In the genomic region with DNA sequence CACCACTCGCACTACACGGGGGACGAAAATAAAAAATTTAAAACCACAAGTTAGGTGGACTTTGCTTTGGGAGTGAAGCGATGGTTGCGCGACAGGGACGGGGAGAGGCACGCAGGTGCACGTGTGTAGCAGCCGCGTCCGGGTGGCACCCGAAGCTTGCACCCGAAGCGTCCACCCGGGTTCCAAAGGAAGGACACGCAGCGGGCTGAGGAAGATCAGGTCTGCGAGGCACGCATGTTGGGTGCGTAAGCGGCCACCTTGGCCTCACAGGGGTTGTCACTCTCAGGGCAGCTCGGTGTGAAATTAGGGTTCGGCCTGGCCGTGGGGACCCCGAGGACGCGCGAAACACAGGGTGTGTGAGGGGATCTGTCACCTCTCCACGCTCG, we compare ENCODE assay signal across 7 mouse cellular contexts. TPM values are rescaled to one million over a fixed set of nuclear protein-coding genes. Genes with fewer than 3 reads are reported as not detected.
DNase-seq lines count a peak whose midpoint lies in the region; ATAC-seq and TF ChIP-seq lines count a peak whose summit lies in the region.

No protein-coding gene starts in this region.

- H3K27me3 ChIP-seq in erythroblast, embryonic 14.5 days (ENCODE audit: control insufficient read depth): no peaks in the 10 kb centered on the region
- H3K27me3 ChIP-seq in limb, embryonic 10.5 days (ENCODE audit: low read depth, poor library complexity, severe bottlenecking): peaks cover 11% of the 10 kb centered on the region
- H3K27me3 ChIP-seq in neural tube, embryonic 12.5 days (replicated peaks): peaks cover 13% of the 10 kb centered on the region

- no peak for TF ChIP-seq POLR2A in bone marrow, adult 2 months (IDR thresholded peaks at IDR 0.05; ENCODE audit: borderline replicate concordance, control insufficient read depth, low read depth, low read length)

- H3K9ac ChIP-seq in neural tube, embryonic 12.5 days: peak overlapping the region; percentile 61

- H3K9me3 ChIP-seq in erythroblast, embryonic 14.5 days (ENCODE audit: control insufficient read depth, low read length): no peaks in the 10 kb centered on the region
- H3K9me3 ChIP-seq in limb, embryonic 10.5 days (replicated peaks): no peaks in the 10 kb centered on the region
- H3K9me3 ChIP-seq in neural tube, embryonic 12.5 days: no peaks in the 10 kb centered on the region

- under 1% methylated on average over 31 of the region's 31 CpGs for WGBS in bone marrow, adult 2 months
- 4% methylated on average over 31 of the region's 31 CpGs for WGBS in limb, embryonic 10.5 days
- 3% methylated on average over 31 of the region's 31 CpGs for WGBS in neural tube, embryonic 12.5 days

- H3K4me2 ChIP-seq in neural tube, embryonic 12.5 days (replicated peaks): peak overlapping the region; percentile 90

- peak overlapping the region; percentile 90 for H3K4me3 ChIP-seq in bone marrow, adult 2 months (replicated peaks; ENCODE audit: control insufficient read depth, low read depth, low read length)
- peak overlapping the region; percentile 70 for H3K4me3 ChIP-seq in erythroblast, embryonic 14.5 days (replicated peaks)
- H3K4me3 ChIP-seq in limb, embryonic 10.5 days: peak overlapping the region; percentile 67
- H3K4me3 ChIP-seq in neural tube, embryonic 12.5 days: peak overlapping the region; percentile 50

- peaks cover 30% of the 10 kb centered on the region for H3K36me3 ChIP-seq in erythroblast, embryonic 14.5 days (ENCODE audit: control insufficient read depth)
- H3K36me3 ChIP-seq in limb, embryonic 10.5 days: no peaks in the 10 kb centered on the region
- no peaks in the 10 kb centered on the region for H3K36me3 ChIP-seq in neural tube, embryonic 12.5 days

- peak; percentile 38 for DNase-seq in layer of hippocampus, adult 9-11 months
- DNase-seq in layer of hippocampus, postnatal 10 days (ENCODE audit: low spot score in 2 of 2): no peak
- no peak for DNase-seq in limb, embryonic 10.5 days (ENCODE audit: low spot score)
- no peak for DNase-seq in cerebellum, adult 11 months

- no peaks in the 10 kb centered on the region; the same call in 1 of the 2 replicates for H3K4me1 ChIP-seq in bone marrow, adult 2 months (ENCODE audit: control insufficient read depth, insufficient read depth, low read length)
- peaks cover 74% of the 10 kb centered on the region for H3K4me1 ChIP-seq in erythroblast, embryonic 14.5 days (ENCODE audit: control insufficient read depth)
- H3K4me1 ChIP-seq in limb, embryonic 10.5 days: peaks cover 32% of the 10 kb centered on the region
- peaks cover 6% of the 10 kb centered on the region for H3K4me1 ChIP-seq in neural tube, embryonic 12.5 days

- peak overlapping the region; percentile 72 for H3K27ac ChIP-seq in bone marrow, adult 2 months (ENCODE audit: control insufficient read depth, insufficient read depth, low read depth, low read length, poor library complexity)
- H3K27ac ChIP-seq in limb, embryonic 10.5 days: peak overlapping the region; percentile 72
- no peak overlapping the region for H3K27ac ChIP-seq in neural tube, embryonic 12.5 days

- no peak for TF ChIP-seq CTCF in bone marrow, adult 2 months (IDR thresholded peaks at IDR 0.05; ENCODE audit: control insufficient read depth, insufficient read depth, low read length)

- peak; percentile 6; the same call in 1 of the 2 replicates for ATAC-seq in neural tube, embryonic 12.5 days (ENCODE audit: low FRiP score, low read depth)

RNA-seq across cellular contexts. Expression of gene Slc25a42, which starts 0.4 kb away (rescaled TPM):
- 10 to 100 TPM; 27.9 to 28.8 TPM for total RNA-seq in layer of hippocampus, postnatal 10 days (2021)
- polyA plus RNA-seq in bone marrow, adult 2 months (2011; ENCODE audit: insufficient read depth, insufficient read length, low replicate concordance, missing spikeins): 7.1 and 10.9 TPM in 2 replicates
- 2.6 and 2.9 TPM in 2 replicates for polyA plus RNA-seq in erythroblast, embryonic 14.5 days (2012)
- polyA plus RNA-seq in limb, embryonic 10.5 days (2016; fragmentation: Nextera tagmentation; extraction: Ambion mirVana): 2.8 and 3.6 TPM in 2 replicates
- 4.1 and 4.9 TPM in 2 replicates for polyA plus RNA-seq in neural tube, embryonic 12.5 days (2016; fragmentation: Nextera tagmentation; extraction: Ambion mirVana)

RNA-seq across cellular contexts. Expression of gene Sugp2, which starts 22.3 kb away (rescaled TPM):
- 100 to 1,000 TPM; 128 to 138 TPM for total RNA-seq in layer of hippocampus, postnatal 10 days (2021)
- polyA plus RNA-seq in bone marrow, adult 2 months (2011; ENCODE audit: insufficient read depth, insufficient read length, low replicate concordance, missing spikeins): 89.1 and 192 TPM in 2 replicates
- polyA plus RNA-seq in erythroblast, embryonic 14.5 days (2012): 1.5 and 2.7 TPM in 2 replicates
- 39.7 and 51.4 TPM in 2 replicates for polyA plus RNA-seq in limb, embryonic 10.5 days (2016; fragmentation: Nextera tagmentation; extraction: Ambion mirVana)
- polyA plus RNA-seq in neural tube, embryonic 12.5 days (2016; fragmentation: Nextera tagmentation; extraction: Ambion mirVana): 68.0 and 68.2 TPM in 2 replicates

RNA-seq across cellular contexts. Expression of gene Armc6, which starts 22.5 kb away (rescaled TPM):
- total RNA-seq in layer of hippocampus, postnatal 10 days (2021): 10 to 100 TPM; 88.5 to 90.7 TPM
- polyA plus RNA-seq in bone marrow, adult 2 months (2011; ENCODE audit: insufficient read depth, insufficient read length, low replicate concordance, missing spikeins): 2.9 and 9.8 TPM in 2 replicates
- 1.6 and 2.2 TPM in 2 replicates for polyA plus RNA-seq in erythroblast, embryonic 14.5 days (2012)
- polyA plus RNA-seq in limb, embryonic 10.5 days (2016; fragmentation: Nextera tagmentation; extraction: Ambion mirVana): 26.8 and 27.6 TPM in 2 replicates
- polyA plus RNA-seq in neural tube, embryonic 12.5 days (2016; fragmentation: Nextera tagmentation; extraction: Ambion mirVana): 56.1 and 59.9 TPM in 2 replicates

RNA-seq across cellular contexts. Expression of gene Tmem161a, which starts 39.6 kb away (rescaled TPM):
- 10 to 100 TPM; 52.3 to 54.7 TPM for total RNA-seq in layer of hippocampus, postnatal 10 days (2021)
- 10.8 and 22.0 TPM in 2 replicates for polyA plus RNA-seq in bone marrow, adult 2 months (2011; ENCODE audit: insufficient read depth, insufficient read length, low replicate concordance, missing spikeins)
- 9.0 and 11.2 TPM in 2 replicates for polyA plus RNA-seq in erythroblast, embryonic 14.5 days (2012)
- 79.8 and 85.0 TPM in 2 replicates for polyA plus RNA-seq in limb, embryonic 10.5 days (2016; fragmentation: Nextera tagmentation; extraction: Ambion mirVana)
- polyA plus RNA-seq in neural tube, embryonic 12.5 days (2016; fragmentation: Nextera tagmentation; extraction: Ambion mirVana): 55.7 and 58.6 TPM in 2 replicates

Comparison
In these comparisons a context has a peak if more than half of its experiments do, and no peak if none do; other contexts are left out.
1. RNA of gene Sugp2, which starts 22.3 kb away (polyA plus RNA-seq): 89.1 to 192 TPM in bone marrow, adult 2 months, 68.0 to 68.2 TPM in neural tube, embryonic 12.5 days and 39.7 to 51.4 TPM in limb, embryonic 10.5 days; 1.5 to 2.7 TPM in erythroblast, embryonic 14.5 days; every median in the first group is over 10 times any median in the second.
2. Peak in every context shown above with its lines, with median percentiles within 50 percentile points of each other: H3K4me3 ChIP-seq.